9 mouse cellular contexts compared by ENCODE assay signal in genomic region chr6:30652425-30653188, GRCm38 (mm10). TPM values are rescaled to one million over a fixed set of nuclear protein-coding genes. Genes with fewer than 3 reads are reported as not detected.
DNase-seq lines count a peak whose midpoint lies in the region; ATAC-seq lines count a peak whose summit lies in the region.
"Had no signal": no experiment of that assay in that cellular context is flagged by ENCODE, and none has a peak within 500 bp of the region (broad histone marks: within the 10 kb centered on the region; RNA-seq: fewer than 3 reads in every experiment).

No protein-coding gene starts in this region.

- 46% methylated on average over 9 of the region's 9 CpGs for WGBS in liver, embryonic 11.5 days
- WGBS in forebrain, embryonic 14.5 days: 40% methylated on average over 9 of the region's 9 CpGs
- 56% methylated on average over 9 of the region's 9 CpGs for WGBS in limb, embryonic 10.5 days
- 37% methylated on average over 9 of the region's 9 CpGs for WGBS in stomach, embryonic 14.5 days

- no peak overlapping the region for H3K4me2 ChIP-seq in liver, embryonic 11.5 days
- no peak overlapping the region for H3K4me2 ChIP-seq in forebrain, embryonic 14.5 days (ENCODE audit: low read length)
- no peak overlapping the region for H3K4me2 ChIP-seq in stomach, embryonic 14.5 days (replicated peaks; ENCODE audit: low read depth, low read length)

- no peaks in the 10 kb centered on the region for H3K9me3 ChIP-seq in liver, embryonic 11.5 days (ENCODE audit: control insufficient read depth, low read length)
- no peaks in the 10 kb centered on the region for H3K9me3 ChIP-seq in forebrain, embryonic 14.5 days (replicated peaks; ENCODE audit: control insufficient read depth, low read length)
- no peaks in the 10 kb centered on the region for H3K9me3 ChIP-seq in limb, embryonic 10.5 days (replicated peaks)
- H3K9me3 ChIP-seq in stomach, embryonic 14.5 days (ENCODE audit: control insufficient read depth, low read depth, low read length): no peaks in the 10 kb centered on the region

- H3K27ac ChIP-seq in liver, embryonic 11.5 days (ENCODE audit: low read depth, low read length): 0 out of 2 replicates have a peak overlapping the region, but pooled peaks have one; percentile 19
- peak overlapping the region; percentile 44 for H3K27ac ChIP-seq in forebrain, embryonic 14.5 days (ENCODE audit: low read depth, low read length)
- H3K27ac ChIP-seq in limb, embryonic 10.5 days: peak overlapping the region; percentile 89
- H3K27ac ChIP-seq in stomach, embryonic 14.5 days (ENCODE audit: low read length): peak overlapping the region; percentile 71
- H3K27ac ChIP-seq: liver, embryonic 14.5 days had no signal

- DNase-seq in liver, embryonic 11.5 days (ENCODE audit: low spot score): no peak
- DNase-seq in liver: no peak
- DNase-seq in forebrain, embryonic 14.5 days (ENCODE audit: low spot score): no peak
- no peak for DNase-seq in limb, embryonic 10.5 days (ENCODE audit: low spot score)
- no peak for DNase-seq in layer of hippocampus, postnatal 10 days (ENCODE audit: low spot score in 2 of 2)
- DNase-seq in gastrocnemius, postnatal 36 days: no peak
- DNase-seq: thymus, adult 18-20 months had no signal

- no peak for ATAC-seq in liver, embryonic 11.5 days (replicated peaks; ENCODE audit: low FRiP score)
- ATAC-seq in forebrain, embryonic 14.5 days: no peak
- no peak for ATAC-seq in stomach, embryonic 14.5 days (ENCODE audit: insufficient number of reproducible peaks, insufficient read depth, low FRiP score, low read depth)

- no peak overlapping the region for H3K4me3 ChIP-seq in liver, embryonic 11.5 days (ENCODE audit: low read depth, low read length)
- no peak overlapping the region for H3K4me3 ChIP-seq in forebrain, embryonic 14.5 days (ENCODE audit: low read depth, low read length)
- no peak overlapping the region for H3K4me3 ChIP-seq in limb, embryonic 10.5 days
- no peak overlapping the region for H3K4me3 ChIP-seq in stomach, embryonic 14.5 days (ENCODE audit: low read depth, low read length)

- intact Hi-C loops in gastrocnemius, postnatal 36 days (cut with DNase I): no loop called here

- no peaks in the 10 kb centered on the region for H3K27me3 ChIP-seq in liver, embryonic 11.5 days (replicated peaks; ENCODE audit: control insufficient read depth, insufficient read depth, low read length)
- H3K27me3 ChIP-seq in forebrain, embryonic 14.5 days (replicated peaks; ENCODE audit: control insufficient read depth, insufficient read depth, low read length): no peaks in the 10 kb centered on the region
- H3K27me3 ChIP-seq in limb, embryonic 10.5 days (ENCODE audit: low read depth, poor library complexity, severe bottlenecking): no peaks in the 10 kb centered on the region
- H3K27me3 ChIP-seq in stomach, embryonic 14.5 days (ENCODE audit: control insufficient read depth, insufficient read depth, low read length): no peaks in the 10 kb centered on the region

- H3K36me3 ChIP-seq in liver, embryonic 11.5 days (ENCODE audit: control insufficient read depth, insufficient read depth, low read length): no peaks in the 10 kb centered on the region
- no peaks in the 10 kb centered on the region for H3K36me3 ChIP-seq in forebrain, embryonic 14.5 days (ENCODE audit: control insufficient read depth, insufficient read depth, low read length)
- H3K36me3 ChIP-seq in limb, embryonic 10.5 days: peaks cover 31% of the 10 kb centered on the region
- H3K36me3 ChIP-seq in stomach, embryonic 14.5 days (ENCODE audit: control insufficient read depth, insufficient read depth, low read length): no peaks in the 10 kb centered on the region

- no peaks in the 10 kb centered on the region for H3K4me1 ChIP-seq in liver, embryonic 11.5 days (replicated peaks; ENCODE audit: control insufficient read depth, insufficient read depth, low read length)
- peaks cover 39% of the 10 kb centered on the region for H3K4me1 ChIP-seq in forebrain, embryonic 14.5 days (ENCODE audit: control insufficient read depth, insufficient read depth, low read length)
- H3K4me1 ChIP-seq in limb, embryonic 10.5 days: peaks cover 69% of the 10 kb centered on the region
- H3K4me1 ChIP-seq in stomach, embryonic 14.5 days (ENCODE audit: control insufficient read depth, insufficient read depth, low read length): peaks cover 26% of the 10 kb centered on the region

- no peak overlapping the region for H3K9ac ChIP-seq in liver, embryonic 11.5 days (ENCODE audit: low read depth, low read length)
- no peak overlapping the region for H3K9ac ChIP-seq in forebrain, embryonic 14.5 days (ENCODE audit: low read length)
- H3K9ac ChIP-seq in stomach, embryonic 14.5 days (replicated peaks; ENCODE audit: low read depth, low read length): no peak overlapping the region
- H3K9ac ChIP-seq: liver, embryonic 14.5 days had no signal

RNA-seq across cellular contexts. Expression of gene Cpa1, which starts 13.6 kb away (rescaled TPM):
- polyA plus RNA-seq in liver, embryonic 11.5 days (2014; fragmentation: Nextera tagmentation; extraction: Ambion mirVana): 0.69 and 1.0 TPM in 2 replicates
- 0.58 and 1.5 TPM in 2 replicates for polyA plus RNA-seq in forebrain, embryonic 14.5 days (2014; fragmentation: Nextera tagmentation; extraction: Ambion mirVana)
- polyA plus RNA-seq in limb, embryonic 10.5 days (2016; fragmentation: Nextera tagmentation; extraction: Ambion mirVana): 0.38 TPM in 2 replicates
- 1.5 and 116 TPM in 2 replicates for polyA plus RNA-seq in stomach, embryonic 14.5 days (2014; fragmentation: Nextera tagmentation; extraction: Ambion mirVana)
- not detected for total RNA-seq in layer of hippocampus, postnatal 10 days (2021)
- total RNA-seq in gastrocnemius, postnatal 36 days (2021): not detected

RNA-seq across cellular contexts. Expression of gene Cep41, which starts 40.9 kb away (rescaled TPM):
- 12.0 and 14.3 TPM in 2 replicates for polyA plus RNA-seq in liver, embryonic 11.5 days (2014; fragmentation: Nextera tagmentation; extraction: Ambion mirVana)
- 15.6 and 16.6 TPM in 2 replicates for polyA plus RNA-seq in forebrain, embryonic 14.5 days (2014; fragmentation: Nextera tagmentation; extraction: Ambion mirVana)
- polyA plus RNA-seq in limb, embryonic 10.5 days (2016; fragmentation: Nextera tagmentation; extraction: Ambion mirVana): 28.8 and 33.1 TPM in 2 replicates
- polyA plus RNA-seq in stomach, embryonic 14.5 days (2014; fragmentation: Nextera tagmentation; extraction: Ambion mirVana): 10.8 and 12.9 TPM in 2 replicates
- total RNA-seq in layer of hippocampus, postnatal 10 days (2021): 1 to 10 TPM; 5.7 to 7.0 TPM
- under 1 TPM; 0.47 to 0.79 TPM for total RNA-seq in gastrocnemius, postnatal 36 days (2021)

RNA-seq across cellular contexts. Expression of gene Cpa5, which starts 41.8 kb away (rescaled TPM):
- polyA plus RNA-seq in liver, embryonic 11.5 days (2014; fragmentation: Nextera tagmentation; extraction: Ambion mirVana): 0.14 TPM in 1 of 2 replicates, not detected in the other
- 0.10 TPM in 2 replicates for polyA plus RNA-seq in forebrain, embryonic 14.5 days (2014; fragmentation: Nextera tagmentation; extraction: Ambion mirVana)
- polyA plus RNA-seq in limb, embryonic 10.5 days (2016; fragmentation: Nextera tagmentation; extraction: Ambion mirVana): 0.23 and 0.35 TPM in 2 replicates
- 0.13 and 0.15 TPM in 2 replicates for polyA plus RNA-seq in stomach, embryonic 14.5 days (2014; fragmentation: Nextera tagmentation; extraction: Ambion mirVana)
- not detected for total RNA-seq in layer of hippocampus, postnatal 10 days (2021)
- not detected for total RNA-seq in gastrocnemius, postnatal 36 days (2021)

Comparison
In these comparisons a context has a peak if more than half of its experiments do, and no peak if none do; other contexts are left out.
1. H3K27ac ChIP-seq: peak in every context shown above with its lines; median percentile 89 in limb, embryonic 10.5 days; 71 in stomach, embryonic 14.5 days; 44 in forebrain, embryonic 14.5 days; 19 in liver, embryonic 11.5 days.